Mouse (Mus musculus) cerebellum, postnatal 25 days (tissue): ENCODE measurements around the gene Pik3cd.
"Not testable (repeated sequence)": the region's sequence is repeated elsewhere in the genome, so short reads cannot be mapped to it uniquely, and the experiment has no call there.

Experiments used
- DNase-seq, 2 experiments: peaks; one replicate each; pipeline ENCODE4 v3.0.0; 2021; ENCODE audit warnings: mixed read lengths in 2 of 2

The Pik3cd gene

DNA sequence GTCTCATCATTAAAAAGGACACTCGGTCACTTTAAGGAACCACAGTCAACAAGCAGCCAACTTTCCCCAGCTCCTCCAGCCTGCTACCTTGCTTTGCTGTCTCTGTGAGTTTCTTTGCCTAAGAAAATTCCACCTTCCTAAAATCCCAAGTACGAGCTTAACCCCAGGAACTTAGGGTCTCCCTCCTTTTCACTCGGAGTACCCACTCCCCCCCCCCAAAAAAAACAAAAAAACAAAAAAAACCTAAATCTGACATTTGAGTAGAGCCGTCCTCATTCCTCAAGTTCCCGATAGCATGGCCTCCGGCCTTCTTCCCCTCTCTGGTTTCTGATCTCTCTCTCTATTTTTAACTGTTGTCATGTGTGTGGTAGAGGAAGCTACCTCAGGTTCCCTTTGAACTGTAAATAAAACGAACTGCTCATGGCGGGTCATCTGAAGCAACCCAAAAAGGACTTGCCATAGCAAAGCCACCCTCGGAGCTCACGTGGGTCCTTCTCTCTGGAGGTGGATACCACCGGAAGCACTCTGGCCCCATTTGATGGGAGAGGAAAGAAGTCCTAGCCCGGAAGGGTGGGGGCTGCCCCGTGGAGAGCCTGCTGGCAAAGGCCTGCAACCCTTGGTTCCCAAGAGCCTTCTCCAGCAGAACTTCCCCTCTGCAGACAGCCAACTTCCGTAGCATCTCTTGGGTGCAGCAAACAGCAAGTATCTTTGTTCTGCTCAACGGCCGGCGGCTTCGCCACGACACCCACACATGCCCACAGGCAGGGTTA is at the start of gene Pik3cd:
Gene Pik3cd, minus strand, starts transcription at position 362 of the 770 bp plus-strand sequence.
- DNase-seq: no peak

GRCm38 (mm10) chr4:149750671-149751070 is 48.3 kb upstream of the Pik3cd start:
- DNase-seq: no peak

DNA sequence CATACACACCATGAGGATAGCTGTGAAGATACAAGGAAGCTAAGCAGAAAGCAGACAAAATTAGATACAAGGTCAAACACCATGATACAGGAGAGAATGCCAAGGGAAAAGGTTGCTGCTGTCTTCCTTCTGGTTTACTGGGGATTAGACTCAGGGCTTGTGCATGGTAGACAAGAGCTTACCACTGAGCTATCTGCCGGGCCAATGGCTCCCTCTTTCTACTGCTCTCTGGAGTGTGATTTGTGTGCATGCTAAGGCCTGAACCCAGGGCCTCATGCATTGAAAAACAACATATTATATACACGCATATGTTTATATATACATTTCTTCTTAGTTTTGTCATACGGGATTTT is 47.3 kb upstream of the Pik3cd start:
- DNase-seq: not testable (repeated sequence)

DNA sequence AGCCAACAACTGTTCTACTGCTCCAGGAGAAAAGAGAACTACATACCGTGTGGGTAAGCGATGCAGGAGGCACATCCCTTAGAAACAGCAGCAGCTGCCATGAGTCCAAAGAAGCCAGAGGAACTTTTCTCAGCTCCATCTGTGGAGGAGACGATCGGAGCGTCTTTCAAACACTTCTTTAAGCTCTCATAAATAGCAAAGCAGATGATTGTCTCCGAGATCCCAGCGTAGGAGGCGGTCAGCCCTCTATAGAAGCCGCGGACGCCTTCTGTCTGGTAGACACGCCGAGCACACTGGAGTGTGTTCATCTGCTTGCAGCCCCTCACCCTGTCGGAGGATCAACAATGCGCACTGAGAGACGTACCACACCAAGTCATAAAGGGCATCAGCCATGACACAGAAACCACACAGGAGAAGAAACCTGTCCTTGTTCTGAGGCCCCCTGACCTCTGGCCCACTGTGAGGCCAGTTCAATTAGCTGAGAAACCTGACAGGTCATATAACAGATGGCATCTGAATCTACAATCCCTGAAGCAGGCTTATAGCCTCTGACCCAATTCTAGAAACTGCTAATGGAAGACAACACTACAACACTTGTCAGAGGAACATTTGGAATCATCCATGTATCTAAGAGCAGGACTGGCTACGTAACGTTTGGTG is 46.8 kb upstream of the Pik3cd start:
- DNase-seq: no peak

GRCm38 (mm10) chr4:149744119-149744518 is 41.7 kb upstream of the Pik3cd start:
- DNase-seq: peak in 1 of 2 experiments; percentile 2

- peak in 1 of 2 experiments; percentile 5 for DNase-seq
Measured at GRCm38 (mm10) chr4:149742011-149742530, 39.7 kb upstream of the Pik3cd start.

GRCm38 (mm10) chr4:149740301-149740700 is 37.9 kb upstream of the Pik3cd start:
- no peak for DNase-seq

DNA sequence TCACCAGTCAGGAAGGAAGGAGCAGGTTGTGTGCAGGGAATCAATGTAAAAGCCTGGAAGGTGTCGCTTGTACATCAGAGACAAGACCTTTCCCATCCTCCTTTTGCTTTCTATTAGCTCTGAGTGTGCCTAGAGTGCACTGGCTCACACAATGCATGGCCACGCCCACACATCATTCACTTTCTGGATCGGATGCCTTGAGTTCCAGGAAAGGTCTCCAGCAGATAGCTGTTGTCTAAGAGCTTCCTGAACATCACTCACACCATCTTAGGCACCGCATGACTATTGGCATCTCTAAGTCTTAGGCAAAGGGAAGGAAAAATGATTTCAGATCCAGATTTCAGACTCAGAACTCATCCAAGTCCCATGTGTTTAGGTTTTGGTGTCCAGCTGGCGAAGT is 37.1 kb upstream of the Pik3cd start:
- DNase-seq: no peak

DNA sequence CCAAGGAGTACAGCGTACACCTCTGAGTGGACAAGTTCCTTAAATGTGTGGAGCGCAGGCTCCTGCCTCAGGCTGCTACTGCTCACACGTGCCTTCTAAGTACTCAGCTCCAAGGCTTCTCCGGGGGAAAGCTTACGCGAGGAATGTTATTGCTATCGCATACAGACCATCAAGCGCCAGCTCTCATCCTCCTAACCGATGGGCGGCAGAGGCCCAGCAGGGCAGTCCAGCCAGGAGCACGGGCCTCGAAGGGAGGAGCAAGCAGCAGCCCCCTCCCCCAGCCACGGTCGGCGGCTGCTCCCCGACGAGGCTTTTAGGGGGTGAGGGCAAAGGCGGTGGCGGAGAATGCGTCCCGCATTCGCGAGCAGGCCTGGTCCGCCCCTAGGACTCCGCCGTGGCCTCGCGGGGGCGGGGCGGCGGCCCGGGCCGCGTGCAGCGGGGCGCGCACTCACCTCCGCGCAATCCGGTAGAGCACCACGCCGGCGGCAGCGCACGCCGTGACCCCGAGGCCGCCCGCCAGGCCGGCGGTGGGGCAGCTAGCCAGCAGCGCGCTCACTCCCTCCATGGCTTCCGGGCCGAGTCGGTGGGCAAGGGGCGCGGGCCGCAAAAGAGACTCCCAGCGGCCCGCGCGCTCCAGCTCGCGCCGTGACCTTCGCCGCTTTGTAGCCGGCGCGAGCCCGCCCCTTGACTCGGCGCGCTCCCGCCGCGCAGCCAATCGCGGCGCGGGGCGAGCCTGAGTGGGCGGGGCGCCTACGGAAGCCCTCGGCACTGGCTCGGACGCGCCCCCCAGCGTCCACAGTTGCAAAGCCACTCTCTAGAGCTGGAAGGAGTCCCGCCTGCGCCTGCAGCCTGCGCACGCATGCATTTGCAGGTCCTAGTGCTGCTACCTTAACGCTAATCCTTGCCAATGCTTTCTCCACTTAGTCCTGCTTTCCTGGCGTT is 35.3 kb upstream of the Pik3cd start, which contains the start of gene Tmem201:
Gene Tmem201, minus strand, starts transcription at position 662 of the 942 bp plus-strand sequence.
- peak; percentile 97 to 99 for DNase-seq

- DNase-seq: peak; percentile 96 to 97
Measured at GRCm38 (mm10) chr4:149736581-149736980, 34.2 kb upstream of the Pik3cd start.

GRCm38 (mm10) chr4:149735624-149736250 is 33.4 kb upstream of the Pik3cd start:
- peak in 1 of 2 experiments; percentile 58 for DNase-seq

- peak; percentile 88 to 90 for DNase-seq
Measured at GRCm38 (mm10) chr4:149734730-149735475, 32.5 kb upstream of the Pik3cd start.

DNA sequence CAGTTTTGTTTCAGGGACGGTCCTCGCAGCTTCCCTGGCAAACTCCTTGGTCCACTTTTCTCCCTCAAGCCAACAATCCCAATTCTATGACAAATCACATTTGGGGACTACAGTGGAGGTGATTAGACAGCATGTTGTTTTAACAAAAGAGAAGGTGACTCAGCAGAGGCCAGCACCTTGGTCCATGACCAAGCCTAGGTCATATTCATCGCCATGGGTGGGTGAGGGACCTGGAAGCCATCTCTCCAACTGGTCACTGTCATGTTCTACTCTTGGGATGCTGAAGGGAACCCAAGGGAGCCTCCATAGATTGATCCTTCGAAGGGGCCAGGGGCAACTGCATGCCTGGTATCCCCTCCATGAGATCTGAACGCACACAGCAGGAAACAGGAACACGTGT is 31.9 kb upstream of the Pik3cd start:
- peak in 1 of 2 experiments; percentile 31 for DNase-seq

DNA sequence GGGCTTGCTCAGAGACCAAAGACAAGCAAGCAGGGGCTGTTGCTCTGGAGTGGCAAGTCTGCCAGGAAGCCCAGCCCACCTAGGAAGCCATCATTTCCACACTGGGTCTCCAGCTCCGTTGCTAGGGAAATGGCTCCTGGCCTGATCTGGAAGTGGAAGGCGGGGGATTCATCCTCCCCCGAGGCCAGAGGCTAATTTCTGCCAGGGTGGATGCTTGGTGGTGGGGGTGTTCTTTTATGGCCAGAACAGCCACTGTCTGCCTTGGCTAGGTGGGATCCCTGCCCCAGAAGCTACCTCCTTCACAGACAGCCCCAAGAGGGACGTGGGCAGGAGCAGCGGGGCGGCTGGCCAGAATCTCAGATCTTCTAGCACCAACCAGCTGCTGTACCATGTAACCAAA is 31.4 kb upstream of the Pik3cd start:
- peak; percentile 52 to 62 for DNase-seq

DNA sequence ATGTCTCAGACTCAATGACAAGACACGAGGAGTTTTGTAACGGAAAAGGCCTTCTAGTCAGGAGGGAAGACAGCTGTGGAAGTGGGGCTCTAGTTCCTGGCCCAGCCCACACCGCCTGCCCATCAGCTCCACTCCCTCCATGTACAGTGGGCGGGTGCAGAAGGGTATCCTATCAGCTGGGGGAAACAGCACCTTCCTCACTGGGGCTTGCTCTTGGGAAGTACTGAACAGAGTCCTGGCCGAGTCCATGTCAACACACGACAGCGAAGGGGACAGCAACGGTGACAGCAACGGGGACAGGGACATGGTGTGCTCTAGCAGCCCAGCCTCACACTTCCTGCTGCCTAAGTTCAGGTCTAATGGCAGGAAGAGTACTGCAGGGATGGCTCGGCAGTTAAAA is 30.4 kb upstream of the Pik3cd start:
- DNase-seq: peak in 1 of 2 experiments; percentile 33

GRCm38 (mm10) chr4:149732313-149732712 is 29.9 kb upstream of the Pik3cd start:
- peak in 1 of 2 experiments; percentile 25 for DNase-seq

GRCm38 (mm10) chr4:149730827-149731226 is 28.5 kb upstream of the Pik3cd start:
- DNase-seq: peak in 1 of 2 experiments; percentile 24

DNA sequence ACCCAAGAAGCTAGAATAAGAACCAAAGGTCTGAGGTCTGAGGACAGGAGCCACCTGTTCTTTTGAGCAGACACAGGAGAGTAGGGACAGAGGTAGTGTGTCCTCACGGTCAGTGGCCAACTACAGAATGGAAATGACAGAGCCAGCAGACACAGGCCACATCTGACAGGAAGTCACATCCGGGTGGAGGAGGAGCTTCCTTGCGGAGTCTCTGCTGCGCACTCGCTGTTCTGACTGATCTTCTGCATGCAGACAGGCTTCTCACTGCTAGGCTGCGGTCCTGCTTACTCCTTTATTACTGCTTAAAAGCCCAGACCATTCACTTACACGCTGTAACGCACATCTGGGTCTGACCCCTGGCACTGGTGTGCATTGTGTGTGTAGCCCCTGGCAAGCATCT is 26.4 kb upstream of the Pik3cd start:
- DNase-seq: peak in 1 of 2 experiments; percentile 14

- DNase-seq: peak in 1 of 2 experiments; percentile 29
Measured at GRCm38 (mm10) chr4:149727636-149728035, 25.3 kb upstream of the Pik3cd start.

DNA sequence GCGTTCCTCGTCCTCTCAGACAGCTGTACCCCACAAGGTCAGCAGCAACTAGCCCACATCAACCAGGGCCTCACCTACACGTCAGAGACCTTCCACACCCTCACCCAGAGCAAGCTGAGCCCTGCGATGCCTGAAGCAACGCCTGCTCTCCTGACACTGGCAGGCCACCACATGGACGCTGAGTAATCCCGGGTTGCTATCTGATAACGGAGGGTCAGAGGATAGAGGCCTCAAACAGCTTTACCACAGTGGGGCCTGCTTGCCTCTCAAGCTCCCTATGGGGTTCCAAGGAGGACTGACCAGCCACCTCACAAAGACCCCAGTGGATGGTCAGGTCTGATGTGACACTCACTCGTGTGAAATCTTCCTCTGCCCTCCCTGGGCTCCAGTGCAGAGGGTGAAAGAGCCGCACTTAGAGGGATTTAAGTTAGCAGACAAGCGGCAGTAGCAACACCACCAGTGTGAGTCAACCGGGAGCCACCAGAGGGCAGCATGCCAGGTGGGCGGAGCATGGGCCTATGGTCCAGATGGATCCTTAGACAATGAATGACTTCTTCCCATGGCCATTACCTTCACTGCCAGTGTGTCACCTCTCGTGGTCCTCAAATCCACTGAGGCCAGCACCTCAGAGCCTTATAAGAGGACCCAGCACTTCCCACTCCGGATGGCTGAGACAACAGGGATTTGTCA is 23.4 kb upstream of the Pik3cd start:
- DNase-seq: peak; percentile 98 to 99
